Mouse (Mus musculus): Measurements from ENCODE around the gene Exosc3. TPM values are rescaled to one million over a fixed set of nuclear protein-coding genes. Genes with fewer than 3 reads are reported as not detected.
"Not testable (repeated sequence)": the region's sequence is repeated elsewhere in the genome, so short reads cannot be mapped to it uniquely, and the experiment has no call there.

The Exosc3 gene
- polyA plus RNA-seq (2014; fragmentation: Nextera tagmentation; extraction: Ambion mirVana), result 97.4 and 112 TPM in 2 replicates

- Histone ChIP-seq H3K4me1 (ENCODE audit: control insufficient read depth, insufficient read depth, low read length) (peaks cover 11% of the 10 kb centered on the region), H3K27me3 (ENCODE audit: control insufficient read depth, insufficient read depth, low read length) (no peaks in the 10 kb centered on the region), H3K36me3 (ENCODE audit: control insufficient read depth, insufficient read depth, low read length) (peaks cover 9% of the 10 kb centered on the region; the same call in 1 of the 2 replicates), H3K9ac (ENCODE audit: low read depth, low read length) (peak within 1 kb of the TSS; percentile 96), H3K4me3 (ENCODE audit: low read length) (peak within 1 kb of the TSS; percentile 97), H3K27ac (ENCODE audit: low read depth, low read length) (peak within 1 kb of the TSS; percentile 98), H3K9me3 (ENCODE audit: control insufficient read depth, low read length) (no peaks in the 10 kb centered on the region), H3K4me2 (replicated peaks; ENCODE audit: low read depth, low read length) (peak within 1 kb of the TSS; percentile 75)
- WGBS, result 1% methylated on average over 69 of the region's 76 CpGs
- ATAC-seq (ENCODE audit: low FRiP score, low TSS enrichment), result peak; percentile 87
Measured at GRCm38 (mm10) chr4:45342286-45343155, at the start of gene Exosc3. Gene Exosc3, minus strand, starts transcription at chr4:45342732.

GRCm38 (mm10) chr4:45392099-45392498 is 49.6 kb upstream of the Exosc3 start:
- ATAC-seq (ENCODE audit: low FRiP score, low TSS enrichment), result no peak
- 74% methylated on average over 4 of the region's 4 CpGs for WGBS
- Histone ChIP-seq H3K9me3 (ENCODE audit: control insufficient read depth, low read length) (no peaks in the 10 kb centered on the region), H3K9ac (ENCODE audit: low read depth, low read length) (no peak overlapping the region), H3K4me2 (replicated peaks; ENCODE audit: low read depth, low read length) (no peak overlapping the region), H3K36me3 (ENCODE audit: control insufficient read depth, insufficient read depth, low read length) (peaks cover 4% of the 10 kb centered on the region; the same call in 1 of the 2 replicates), H3K4me1 (ENCODE audit: control insufficient read depth, insufficient read depth, low read length) (no peaks in the 10 kb centered on the region), H3K27ac (ENCODE audit: low read depth, low read length) (no peak overlapping the region), H3K27me3 (ENCODE audit: control insufficient read depth, insufficient read depth, low read length) (no peaks in the 10 kb centered on the region), H3K4me3 (ENCODE audit: low read length) (no peak overlapping the region)

- not testable (repeated sequence) for ATAC-seq (ENCODE audit: low FRiP score, low TSS enrichment); H3K4me3 ChIP-seq (ENCODE audit: low read length); H3K9ac ChIP-seq (ENCODE audit: low read depth, low read length); H3K9me3 ChIP-seq (ENCODE audit: control insufficient read depth, low read length); H3K36me3 ChIP-seq (ENCODE audit: control insufficient read depth, insufficient read depth, low read length); H3K4me2 ChIP-seq (replicated peaks; ENCODE audit: low read depth, low read length); H3K27ac ChIP-seq (ENCODE audit: low read depth, low read length); H3K27me3 ChIP-seq (ENCODE audit: control insufficient read depth, insufficient read depth, low read length); H3K4me1 ChIP-seq (ENCODE audit: control insufficient read depth, insufficient read depth, low read length)
- 97% methylated on average over 5 of the region's 5 CpGs for WGBS
Measured at GRCm38 (mm10) chr4:45387296-45387695, 44.8 kb upstream of the Exosc3 start.

- not testable (repeated sequence) for H3K9me3 ChIP-seq (ENCODE audit: control insufficient read depth, low read length); H3K4me3 ChIP-seq (ENCODE audit: low read length); H3K27ac ChIP-seq (ENCODE audit: low read depth, low read length); H3K27me3 ChIP-seq (ENCODE audit: control insufficient read depth, insufficient read depth, low read length); H3K4me2 ChIP-seq (replicated peaks; ENCODE audit: low read depth, low read length); H3K36me3 ChIP-seq (ENCODE audit: control insufficient read depth, insufficient read depth, low read length); ATAC-seq (ENCODE audit: low FRiP score, low TSS enrichment); H3K9ac ChIP-seq (ENCODE audit: low read depth, low read length); H3K4me1 ChIP-seq (ENCODE audit: control insufficient read depth, insufficient read depth, low read length)
- WGBS, result 83% methylated on average over 2 of the region's 2 CpGs
Measured at GRCm38 (mm10) chr4:45382133-45382532, 39.6 kb upstream of the Exosc3 start.

GRCm38 (mm10) chr4:45380903-45381580 is 38.5 kb upstream of the Exosc3 start:
- not testable (repeated sequence) for H3K36me3 ChIP-seq (ENCODE audit: control insufficient read depth, insufficient read depth, low read length); H3K9ac ChIP-seq (ENCODE audit: low read depth, low read length); H3K4me1 ChIP-seq (ENCODE audit: control insufficient read depth, insufficient read depth, low read length); H3K4me2 ChIP-seq (replicated peaks; ENCODE audit: low read depth, low read length); H3K9me3 ChIP-seq (ENCODE audit: control insufficient read depth, low read length); H3K27me3 ChIP-seq (ENCODE audit: control insufficient read depth, insufficient read depth, low read length); ATAC-seq (ENCODE audit: low FRiP score, low TSS enrichment); H3K4me3 ChIP-seq (ENCODE audit: low read length); H3K27ac ChIP-seq (ENCODE audit: low read depth, low read length)
- WGBS, result 83% methylated on average over 10 of the region's 10 CpGs

- H3K27ac ChIP-seq (ENCODE audit: low read depth, low read length), result no peak overlapping the region
- H3K27me3 ChIP-seq (ENCODE audit: control insufficient read depth, insufficient read depth, low read length), result no peaks in the 10 kb centered on the region
- H3K4me3 ChIP-seq (ENCODE audit: low read length), result no peak overlapping the region
- H3K4me2 ChIP-seq (replicated peaks; ENCODE audit: low read depth, low read length), result no peak overlapping the region
- WGBS, result 82% methylated on average over 4 of the region's 4 CpGs
- ATAC-seq (ENCODE audit: low FRiP score, low TSS enrichment), result no peak
- peaks cover 37% of the 10 kb centered on the region for H3K36me3 ChIP-seq (ENCODE audit: control insufficient read depth, insufficient read depth, low read length)
- H3K9me3 ChIP-seq (ENCODE audit: control insufficient read depth, low read length), result no peaks in the 10 kb centered on the region
- no peak overlapping the region for H3K9ac ChIP-seq (ENCODE audit: low read depth, low read length)
- 0 out of 2 replicates have a peak, but pooled peaks cover 3% of the 10 kb centered on the region for H3K4me1 ChIP-seq (ENCODE audit: control insufficient read depth, insufficient read depth, low read length)
Measured at GRCm38 (mm10) chr4:45376573-45376972, 34.0 kb upstream of the Exosc3 start.

GRCm38 (mm10) chr4:45374879-45375278 is 32.3 kb upstream of the Exosc3 start:
- 17% methylated on average over 5 of the region's 5 CpGs for WGBS
- H3K27ac ChIP-seq (ENCODE audit: low read depth, low read length), result no peak overlapping the region
- ATAC-seq (ENCODE audit: low FRiP score, low TSS enrichment), result no peak

GRCm38 (mm10) chr4:45371261-45371660 is 28.7 kb upstream of the Exosc3 start:
- Histone ChIP-seq H3K4me3 (ENCODE audit: low read length) (no peak overlapping the region), H3K36me3 (ENCODE audit: control insufficient read depth, insufficient read depth, low read length) (peaks cover 43% of the 10 kb centered on the region), H3K27me3 (ENCODE audit: control insufficient read depth, insufficient read depth, low read length) (no peaks in the 10 kb centered on the region), H3K4me2 (replicated peaks; ENCODE audit: low read depth, low read length) (no peak overlapping the region), H3K9ac (ENCODE audit: low read depth, low read length) (no peak overlapping the region), H3K9me3 (ENCODE audit: control insufficient read depth, low read length) (no peaks in the 10 kb centered on the region), H3K27ac (ENCODE audit: low read depth, low read length) (no peak overlapping the region), H3K4me1 (ENCODE audit: control insufficient read depth, insufficient read depth, low read length) (0 out of 2 replicates have a peak, but pooled peaks cover 3% of the 10 kb centered on the region)
- 86% methylated on average over 3 of the region's 3 CpGs for WGBS
- ATAC-seq (ENCODE audit: low FRiP score, low TSS enrichment), result no peak

More at GRCm38 (mm10) chr4:45374879-45375278, 32.3 kb upstream of the Exosc3 start:
- no peak overlapping the region for H3K4me2 ChIP-seq (replicated peaks; ENCODE audit: low read depth, low read length)
- no peaks in the 10 kb centered on the region for H3K9me3 ChIP-seq (ENCODE audit: control insufficient read depth, low read length)
- no peak overlapping the region for H3K4me3 ChIP-seq (ENCODE audit: low read length)
- no peaks in the 10 kb centered on the region for H3K27me3 ChIP-seq (ENCODE audit: control insufficient read depth, insufficient read depth, low read length)
- peaks cover 45% of the 10 kb centered on the region for H3K36me3 ChIP-seq (ENCODE audit: control insufficient read depth, insufficient read depth, low read length)
- H3K9ac ChIP-seq (ENCODE audit: low read depth, low read length), result no peak overlapping the region
- 0 out of 2 replicates have a peak, but pooled peaks cover 3% of the 10 kb centered on the region for H3K4me1 ChIP-seq (ENCODE audit: control insufficient read depth, insufficient read depth, low read length)

- H3K9me3 ChIP-seq (ENCODE audit: control insufficient read depth, low read length), result no peaks in the 10 kb centered on the region
- no peaks in the 10 kb centered on the region for H3K27me3 ChIP-seq (ENCODE audit: control insufficient read depth, insufficient read depth, low read length)
- H3K27ac ChIP-seq (ENCODE audit: low read depth, low read length), result no peak overlapping the region
- H3K4me1 ChIP-seq (ENCODE audit: control insufficient read depth, insufficient read depth, low read length), result no peaks in the 10 kb centered on the region
- H3K9ac ChIP-seq (ENCODE audit: low read depth, low read length), result no peak overlapping the region
- H3K4me2 ChIP-seq (replicated peaks; ENCODE audit: low read depth, low read length), result no peak overlapping the region
- peaks cover 36% of the 10 kb centered on the region; the same call in 1 of the 2 replicates for H3K36me3 ChIP-seq (ENCODE audit: control insufficient read depth, insufficient read depth, low read length)
- H3K4me3 ChIP-seq (ENCODE audit: low read length), result no peak overlapping the region
- 90% methylated on average over 3 of the region's 3 CpGs for WGBS
- no peak for ATAC-seq (ENCODE audit: low FRiP score, low TSS enrichment)
Measured at GRCm38 (mm10) chr4:45356653-45357052, 14.1 kb upstream of the Exosc3 start.

Measured in kidney, embryonic 14.5 days (tissue).